Mouse (Mus musculus): Measurements from ENCODE around the gene Erp29. TPM values are rescaled to one million over a fixed set of nuclear protein-coding genes. Genes with fewer than 3 reads are reported as not detected.

Gene Erp29
- total and polyA plus RNA-seq, 3 experiments = 36.8 to 113 (median 85.4) TPM

DNA sequence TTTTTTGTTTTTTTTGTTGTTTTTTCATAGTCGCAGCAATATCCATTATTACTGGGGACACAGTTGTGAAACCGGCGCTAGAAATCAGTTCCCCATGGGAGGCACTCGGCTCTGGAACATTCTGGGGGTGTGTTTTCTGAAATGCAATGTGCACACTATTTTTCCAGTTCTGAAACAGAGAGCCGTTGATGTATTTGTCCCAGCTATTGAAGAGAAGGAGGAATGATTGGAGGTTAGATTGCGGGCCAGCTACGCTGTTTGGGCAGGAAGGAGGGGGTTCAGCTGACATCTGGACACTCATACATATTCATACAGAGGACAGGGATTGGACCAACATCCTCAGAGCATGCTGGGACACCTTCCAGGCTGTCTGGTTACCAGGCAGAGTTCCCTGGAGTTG is 63.2 kb downstream of the Erp29 start:
- DNase-seq = peak; percentile 30

DNA sequence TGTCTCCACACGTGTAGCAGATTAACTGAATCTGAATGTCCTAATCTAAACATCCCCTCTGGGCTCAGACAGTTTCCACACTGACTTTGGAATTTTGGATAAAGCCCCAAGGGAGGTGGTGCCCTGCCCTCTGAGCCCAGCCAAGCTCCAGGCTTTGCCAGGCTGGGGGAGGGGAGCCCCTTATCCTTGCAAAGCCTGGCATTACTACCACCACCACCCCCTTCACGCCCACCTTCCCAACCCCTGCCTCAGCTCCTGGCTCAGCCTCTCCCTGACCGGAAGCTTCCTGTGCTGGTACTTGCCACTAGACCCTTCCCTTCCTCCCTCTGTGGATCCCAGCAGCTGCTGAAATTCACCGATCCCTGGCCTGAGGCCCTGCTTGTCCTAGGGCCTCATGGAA is 65.2 kb downstream of the Erp29 start:
- DNase-seq = peak; percentile 32

DNA sequence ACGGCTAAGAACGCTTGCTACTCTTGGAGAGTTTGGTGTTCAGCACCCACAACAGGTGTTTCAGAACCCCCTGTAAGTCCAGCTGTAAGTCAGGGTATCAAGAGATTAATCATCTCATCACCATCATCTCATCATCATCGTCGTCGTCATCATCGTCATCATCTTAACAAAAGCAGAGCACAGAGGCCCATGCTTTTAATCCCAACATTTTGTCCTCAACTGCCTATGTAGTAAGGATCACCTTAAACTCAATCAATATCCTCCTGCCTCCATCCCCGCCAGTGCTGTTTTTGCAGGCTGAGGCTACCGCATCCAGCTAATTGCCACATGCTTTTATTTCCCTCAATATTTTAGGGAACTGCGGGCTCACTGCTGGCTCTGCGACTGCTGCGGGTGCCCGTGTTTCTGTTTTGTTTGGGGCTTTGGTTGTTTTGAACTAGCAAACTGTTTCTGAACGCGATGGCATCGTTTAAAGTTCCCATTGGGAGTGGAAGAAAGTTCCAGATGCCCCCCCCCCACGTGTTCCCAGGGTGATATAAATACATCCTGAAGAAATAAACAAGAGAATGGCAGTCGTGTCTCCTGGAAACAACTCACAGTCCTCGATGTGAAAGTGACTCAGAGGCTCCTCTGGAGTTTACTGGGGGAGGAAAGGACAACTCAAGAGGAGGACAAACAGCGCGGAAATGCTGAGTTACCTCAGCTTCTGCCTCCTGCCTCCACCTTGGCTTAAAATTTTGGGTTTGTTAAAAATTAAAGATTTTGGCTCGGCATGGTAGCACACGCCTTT is 66.0 kb downstream of the Erp29 start:
- no peak for DNase-seq

DNA sequence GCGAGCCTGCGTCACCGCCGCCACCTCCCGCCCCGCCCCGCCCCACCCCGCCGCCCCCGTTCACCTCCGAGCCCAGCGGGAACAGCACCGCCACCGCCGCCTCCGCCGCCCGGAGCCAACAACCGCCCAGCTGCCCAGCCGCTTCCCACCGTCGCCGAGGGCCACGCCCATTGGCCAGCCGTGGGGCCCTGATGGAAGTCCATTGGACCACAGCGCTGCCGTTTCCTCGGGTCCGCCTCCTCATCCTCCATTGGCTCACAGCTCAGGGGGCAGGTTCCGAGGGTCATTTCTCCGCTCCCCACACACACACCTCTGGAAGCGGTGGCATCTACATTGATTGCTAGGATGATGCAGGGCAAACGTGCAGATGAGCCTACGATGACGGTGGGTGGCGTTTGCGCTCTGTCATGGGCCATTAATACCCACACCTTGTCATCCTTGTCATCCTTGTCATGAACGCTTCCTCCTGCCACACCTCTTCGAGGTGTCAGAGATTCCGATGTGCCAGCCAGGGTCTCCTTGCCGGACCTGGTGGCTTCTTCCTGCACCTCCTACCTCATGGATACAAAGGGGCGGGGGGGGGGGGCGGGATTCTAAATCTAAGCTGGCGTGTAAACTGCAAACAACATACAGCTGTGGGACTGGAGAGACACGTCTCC is 66.7 kb downstream of the Erp29 start, which contains the start of gene Trafd1:
TSS of gene Trafd1 (minus strand) at position 172 of the 659 bp plus-strand sequence.
- peak; percentile 98 for DNase-seq

DNA sequence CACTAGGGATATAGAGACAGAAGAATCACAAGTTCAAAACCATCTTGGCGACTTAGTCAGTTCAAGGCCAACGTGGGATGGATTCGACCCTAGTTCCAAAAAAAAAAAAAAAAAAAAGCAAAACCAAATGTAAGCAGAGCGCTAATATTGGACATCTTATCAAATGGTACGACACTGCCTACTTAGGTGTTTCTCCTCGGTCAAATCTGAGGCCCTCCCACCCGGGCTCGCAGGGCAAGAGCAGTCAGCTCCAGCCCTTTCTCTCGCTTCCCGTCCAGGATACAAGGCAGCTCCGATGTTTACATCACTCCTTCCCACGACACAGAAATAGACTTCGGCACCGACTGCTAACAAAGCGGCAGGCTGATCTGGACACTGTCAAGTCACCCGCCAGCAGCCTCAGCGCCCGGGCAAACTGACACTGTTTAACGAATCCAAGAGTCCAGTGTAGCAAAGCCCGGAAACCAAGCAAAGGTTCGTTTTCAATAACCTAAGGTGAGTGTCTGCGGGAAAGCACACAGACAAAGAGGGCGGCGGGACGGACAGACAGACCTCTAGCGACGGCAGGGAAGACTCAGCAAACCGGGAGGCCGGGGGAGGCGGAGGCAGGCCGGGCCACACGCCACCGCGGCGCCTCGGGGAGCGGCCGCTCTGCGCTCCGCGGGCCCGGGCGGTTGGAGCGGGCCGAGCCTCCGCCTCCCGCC is 67.4 kb downstream of the Erp29 start:
- DNase-seq = no peak

DNA sequence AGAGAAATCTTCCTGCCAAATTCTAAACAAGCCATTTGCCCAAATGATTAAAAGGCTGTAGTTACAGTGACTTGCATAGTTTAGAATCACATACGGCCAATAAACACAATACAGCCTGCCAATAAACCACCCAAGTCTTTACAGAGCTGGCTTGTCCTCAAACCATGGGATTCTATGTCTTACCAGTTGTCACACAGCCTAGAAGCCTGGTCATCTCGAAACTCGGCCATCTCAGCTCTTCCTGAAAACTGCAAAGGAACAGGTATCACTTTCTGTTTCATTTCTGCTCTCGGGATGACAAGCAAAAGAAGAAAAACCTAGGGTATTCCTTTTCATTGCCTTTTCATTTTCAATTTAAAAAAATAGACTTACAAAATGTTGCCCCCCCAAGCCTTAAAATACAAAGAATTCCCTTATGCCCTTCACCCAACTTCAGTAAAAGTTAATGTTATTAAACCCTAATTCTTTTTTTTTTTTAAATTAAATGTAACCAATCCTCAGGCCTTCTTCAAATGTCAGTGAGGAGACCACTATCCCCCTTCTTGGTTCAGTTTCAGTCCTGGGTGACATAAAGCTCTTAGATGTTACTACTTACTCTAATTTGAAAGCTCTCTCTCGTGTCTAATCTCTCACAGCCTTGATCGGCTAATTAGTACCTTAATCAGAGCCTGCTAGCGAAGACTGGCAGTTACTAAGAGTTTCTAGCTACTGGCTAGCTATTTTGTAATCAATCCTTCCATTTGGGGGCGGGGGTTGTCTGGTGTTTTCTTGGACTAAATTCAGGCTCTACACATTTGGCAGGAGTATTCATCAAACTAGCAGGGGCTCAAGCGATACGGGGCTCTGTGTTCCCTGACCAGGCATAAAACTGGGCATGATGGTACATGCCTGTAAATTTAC is 68.2 kb downstream of the Erp29 start:
- peak; percentile 28 for DNase-seq

DNA sequence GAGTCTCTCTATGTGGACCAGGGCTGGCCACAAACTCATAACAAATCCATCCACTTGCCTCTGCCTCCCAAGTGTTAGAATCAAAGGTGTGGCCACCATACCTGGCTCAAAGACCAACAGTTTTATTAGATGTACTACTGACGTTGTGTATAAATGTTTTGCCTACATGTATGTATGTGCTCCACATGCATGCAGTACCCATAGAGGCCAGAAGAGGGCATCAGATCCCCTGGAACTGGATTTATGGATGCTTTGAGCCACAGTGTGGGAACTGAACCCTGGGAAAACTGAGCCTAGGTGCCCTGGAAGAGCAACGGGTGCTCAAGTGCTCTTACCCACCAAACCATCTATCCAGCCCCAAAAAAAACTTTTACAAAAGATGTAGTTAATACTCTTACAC is 71.6 kb downstream of the Erp29 start:
- DNase-seq = no peak

DNA sequence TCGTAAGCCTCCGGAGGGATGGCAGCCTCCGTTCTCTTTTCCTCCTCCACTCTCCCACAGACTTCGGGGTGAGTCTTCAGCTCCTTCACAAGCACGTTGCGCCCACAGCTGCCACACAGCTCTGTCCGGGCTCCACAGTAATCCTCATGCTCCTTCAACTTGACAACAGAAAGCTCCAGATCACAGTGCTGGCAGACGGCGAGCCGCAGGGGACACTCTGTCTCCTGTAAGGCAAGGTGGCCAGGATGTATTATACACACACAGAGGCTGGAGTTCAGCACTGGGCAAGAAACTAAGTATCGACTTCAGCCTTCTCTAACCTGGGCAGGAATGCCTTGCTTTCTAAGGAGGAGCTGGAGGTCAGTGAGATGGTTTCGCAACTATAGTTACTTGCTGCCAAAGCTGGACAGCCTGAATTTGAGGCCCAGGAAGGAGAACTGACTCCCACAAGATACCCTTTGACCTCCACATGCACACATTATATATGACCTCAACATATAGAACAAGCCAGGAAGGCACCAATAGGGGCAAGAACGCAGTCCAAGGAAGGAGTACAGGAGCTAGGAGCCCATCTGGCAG is 73.5 kb downstream of the Erp29 start:
- no peak for DNase-seq

Other genes starting within 250 kb of the Erp29 start
- 1,000 to 10,000 TPM; 1,030 to 1,071 TPM for gene Rpl6, start 248.0 kb downstream of the Erp29 start, total RNA-seq (2021)
- 157 and 194 TPM in 2 replicates for gene Rpl6, start 248.0 kb downstream of the Erp29 start, polyA plus RNA-seq (2012; rRNA removed)
- gene Hectd4, start 232.3 kb downstream of the Erp29 start, total RNA-seq (2021) = 10 to 100 TPM; 14.5 to 22.7 TPM
- gene Hectd4, start 232.3 kb downstream of the Erp29 start, polyA plus RNA-seq (2012; rRNA removed) = 14.3 and 16.1 TPM in 2 replicates
- gene Trafd1, start 66.9 kb downstream of the Erp29 start, total RNA-seq (2021) = 10 to 100 TPM; 28.7 to 44.5 TPM
- 34.7 and 36.8 TPM in 2 replicates for gene Trafd1, start 66.9 kb downstream of the Erp29 start, polyA plus RNA-seq (2012; rRNA removed)
- gene Naa25, start 54.6 kb downstream of the Erp29 start, total RNA-seq (2021) = 10 to 100 TPM; 33.9 to 40.8 TPM
- 5.8 and 9.6 TPM in 2 replicates for gene Naa25, start 54.6 kb downstream of the Erp29 start, polyA plus RNA-seq (2012; rRNA removed)
- 1 to 10 TPM; 2.6 to 4.8 TPM for gene Tmem116, start 613 bp downstream of the Erp29 start, total RNA-seq (2021)
- gene Tmem116, start 613 bp downstream of the Erp29 start, polyA plus RNA-seq (2012; rRNA removed) = 3.3 and 8.1 TPM in 2 replicates
- not detected for gene Adam1b, start 50.9 kb upstream of the Erp29 start, total RNA-seq (2021)
- not detected in 2 replicates for gene Adam1b, start 50.9 kb upstream of the Erp29 start, polyA plus RNA-seq (2012; rRNA removed)
- 1 to 10 TPM; 3.5 to 4.2 TPM for gene Adam1a, start 93.0 kb upstream of the Erp29 start, total RNA-seq (2021)
- gene Adam1a, start 93.0 kb upstream of the Erp29 start, polyA plus RNA-seq (2012; rRNA removed) = 4.6 TPM in 2 replicates
- gene Gm42878, start 93.0 kb upstream of the Erp29 start, total RNA-seq (2021) = not detected
- not detected in 2 replicates for gene Gm42878, start 93.0 kb upstream of the Erp29 start, polyA plus RNA-seq (2012; rRNA removed)
- gene Mapkapk5, start 93.4 kb upstream of the Erp29 start, total RNA-seq (2021) = 10 to 100 TPM; 63.5 to 96.5 TPM
- gene Mapkapk5, start 93.4 kb upstream of the Erp29 start, polyA plus RNA-seq (2012; rRNA removed) = 18.9 and 20.1 TPM in 2 replicates
- gene Aldh2, start 141.3 kb upstream of the Erp29 start, total RNA-seq (2021) = 1,000 to 10,000 TPM; 1,066 to 2,347 TPM
- gene Aldh2, start 141.3 kb upstream of the Erp29 start, polyA plus RNA-seq (2012; rRNA removed) = 3,430 and 6,143 TPM in 2 replicates
- 10 to 100 TPM; 19.4 to 23.5 TPM for gene Acad12, start 166.4 kb upstream of the Erp29 start, total RNA-seq (2021)
- 14.1 and 14.5 TPM in 2 replicates for gene Acad12, start 166.4 kb upstream of the Erp29 start, polyA plus RNA-seq (2012; rRNA removed)
- gene Acad10, start 208.0 kb upstream of the Erp29 start, total RNA-seq (2021) = 10 to 100 TPM; 23.1 to 25.4 TPM
- 9.8 and 10.0 TPM in 2 replicates for gene Acad10, start 208.0 kb upstream of the Erp29 start, polyA plus RNA-seq (2012; rRNA removed)
- gene Brap, start 208.1 kb upstream of the Erp29 start, total RNA-seq (2021) = 10 to 100 TPM; 52.4 to 60.5 TPM
- gene Brap, start 208.1 kb upstream of the Erp29 start, polyA plus RNA-seq (2012; rRNA removed) = 14.7 and 17.0 TPM in 2 replicates

All from adrenal gland, adult 2 months (tissue).